Mouse (Mus musculus) bone marrow macrophage, adult 2 months (primary cell): Measurements from ENCODE around the gene Cacnb1. TPM values are rescaled to one million over a fixed set of nuclear protein-coding genes. Genes with fewer than 3 reads are reported as not detected.
A peak's percentile ranks its signal among the peaks of the same experiment; 100 is the strongest.

Experiments used
- H3K27ac ChIP-seq: 2 replicates; pipeline ENCODE4 v1.5.1; 2012; ENCODE audit warnings: low read depth, low read length; ENCODE audit not compliant: insufficient read depth
- H3K4me1 ChIP-seq: 2 replicates; pipeline ENCODE4 v1.6.1; 2012; ENCODE audit warnings: low read length; ENCODE audit not compliant: control insufficient read depth, insufficient read depth
- H3K4me3 ChIP-seq: 2 replicates; pipeline ENCODE4 v1.5.1; 2012; ENCODE audit warnings: mild to moderate bottlenecking, low read length, moderate library complexity; ENCODE audit not compliant: insufficient read depth
- CTCF ChIP-seq: IDR thresholded peaks from 2 replicates; pipeline ENCODE4 v1.5.1; 2012; ENCODE audit warnings: low read depth, mild to moderate bottlenecking, low read length, moderate library complexity
- POLR2A ChIP-seq: IDR thresholded peaks from 2 replicates; pipeline ENCODE4 v1.6.1; 2012; ENCODE audit warnings: mild to moderate bottlenecking, low read depth, low read length, borderline replicate concordance
- polyA plus RNA-seq: library from polyadenylated mRNA; stranded (reverse); fragments of >200 nt; gene quantifications from 2 replicates; pipeline ENCODE4 v1.2.4, GENCODE M21; 2012; ENCODE audit not compliant: missing spikeins, insufficient read depth, insufficient read length

Cacnb1 gene
- polyA plus RNA-seq, 1 experiment = 9.7 TPM

DNA sequence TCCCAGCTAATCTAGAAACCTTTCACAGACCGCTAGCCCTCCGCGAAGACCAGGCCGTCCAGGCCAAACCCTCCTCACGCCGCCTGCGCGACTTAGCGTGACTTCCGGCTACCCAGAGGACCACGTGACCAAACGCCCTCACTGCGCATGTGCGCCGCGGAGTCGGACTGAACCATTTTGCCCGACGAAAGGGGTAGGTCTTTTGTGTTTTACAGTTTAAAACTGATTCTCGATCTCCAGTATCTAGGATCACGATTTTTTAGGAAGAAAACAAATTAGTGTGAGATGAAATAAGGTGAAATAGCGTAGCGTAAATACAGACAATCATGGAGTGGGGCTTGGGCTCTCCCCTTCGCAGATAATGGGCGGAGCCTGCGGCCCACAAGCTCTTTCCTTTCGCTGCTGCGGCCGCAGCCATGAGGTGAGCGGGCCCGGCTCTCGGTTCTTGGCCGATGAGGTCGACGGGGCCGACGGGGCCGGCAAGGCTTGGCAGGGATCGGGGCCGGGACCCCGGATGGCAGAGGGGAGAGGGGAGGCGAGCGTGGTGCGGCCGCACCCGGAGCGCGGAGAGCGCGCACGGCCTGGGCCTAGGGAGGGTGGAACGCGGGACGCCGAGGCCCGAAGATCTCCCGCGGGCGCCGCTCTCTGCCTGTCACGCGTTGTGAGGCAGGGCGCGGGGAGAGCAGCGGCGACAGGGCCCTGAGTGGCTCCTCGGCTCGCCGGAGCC is 3.9 kb upstream of the Cacnb1 start, which contains the start of gene Rpl19:
Gene Rpl19 (plus strand): TSS at position 141 of the 727 bp plus-strand sequence.
- no peak for TF ChIP-seq CTCF
- no peak; the same call in 1 of the 2 replicates for TF ChIP-seq POLR2A
- H3K4me3 ChIP-seq = peak within 1 kb of the TSS; percentile 94
- peaks cover 27% of the 10 kb centered on the region for H3K4me1 ChIP-seq
- peak within 1 kb of the TSS; percentile 90 for H3K27ac ChIP-seq

DNA sequence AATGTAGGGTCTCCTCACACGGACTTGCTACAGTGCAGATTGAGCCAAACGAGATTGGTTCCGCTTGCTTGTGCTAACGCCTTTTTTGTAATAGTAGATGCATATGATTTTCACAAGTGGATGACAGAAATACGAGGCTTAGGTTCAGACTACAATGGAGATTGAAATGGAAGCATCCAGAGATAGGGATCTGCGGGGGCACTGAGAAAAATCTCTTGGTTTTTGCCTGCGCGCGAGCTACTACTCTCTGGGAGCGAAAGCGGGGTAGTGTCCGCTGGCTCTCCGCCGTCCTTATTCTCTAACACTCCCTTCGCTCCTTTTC is 3.4 kb upstream of the Cacnb1 start:
- TF ChIP-seq POLR2A (peak; percentile 57; the same call in 1 of the 2 replicates), CTCF (no peak)
- Histone ChIP-seq H3K27ac (peak overlapping the region; percentile 90), H3K4me3 (peak overlapping the region; percentile 94), H3K4me1 (peaks cover 32% of the 10 kb centered on the region)

DNA sequence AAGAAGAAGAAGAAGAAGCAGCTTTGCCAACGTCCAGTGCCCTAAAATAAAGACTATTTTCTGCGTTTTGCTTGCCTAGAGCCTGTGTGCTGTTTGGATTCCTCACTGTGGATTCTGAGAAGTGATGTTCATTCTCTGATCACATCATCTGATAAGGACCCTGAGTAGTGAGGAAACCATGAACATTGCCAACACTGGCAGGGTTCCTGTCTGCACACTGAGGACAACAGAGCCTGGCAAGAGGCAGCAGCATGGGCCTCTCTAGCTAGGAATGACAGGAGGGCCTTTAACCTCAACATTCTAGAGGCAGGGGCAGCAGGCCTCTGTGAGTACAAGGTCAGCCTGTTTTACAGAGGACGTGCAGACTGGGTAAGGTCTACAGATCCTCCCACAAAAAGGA is 1.7 kb upstream of the Cacnb1 start:
- no peak overlapping the region for H3K4me3 ChIP-seq
- TF ChIP-seq POLR2A = no peak
- TF ChIP-seq CTCF = no peak
- peak overlapping the region; percentile 46 for H3K27ac ChIP-seq
- peaks cover 35% of the 10 kb centered on the region for H3K4me1 ChIP-seq

DNA sequence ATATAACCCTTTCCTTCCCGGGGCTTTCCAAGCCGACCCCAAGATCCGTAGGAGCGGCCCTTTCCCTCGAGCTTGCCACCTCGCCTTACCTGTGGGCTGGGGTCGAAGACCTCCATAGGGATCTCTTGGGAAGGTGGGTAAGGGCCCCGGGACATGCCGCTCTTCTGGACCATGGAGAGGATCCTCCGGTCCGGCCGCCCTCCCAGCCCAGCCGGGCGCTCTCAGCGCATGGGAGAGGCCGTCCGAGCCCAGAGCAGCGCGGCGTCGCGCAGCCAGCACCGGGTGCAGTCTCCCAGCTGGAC is 630 bp downstream of the Cacnb1 start:
- peak overlapping the region; percentile 84 for H3K4me3 ChIP-seq
- H3K4me1 ChIP-seq = peaks cover 34% of the 10 kb centered on the region
- TF ChIP-seq POLR2A (no peak), CTCF (no peak)
- peak overlapping the region; percentile 51; the same call in 1 of the 2 replicates for H3K27ac ChIP-seq

DNA sequence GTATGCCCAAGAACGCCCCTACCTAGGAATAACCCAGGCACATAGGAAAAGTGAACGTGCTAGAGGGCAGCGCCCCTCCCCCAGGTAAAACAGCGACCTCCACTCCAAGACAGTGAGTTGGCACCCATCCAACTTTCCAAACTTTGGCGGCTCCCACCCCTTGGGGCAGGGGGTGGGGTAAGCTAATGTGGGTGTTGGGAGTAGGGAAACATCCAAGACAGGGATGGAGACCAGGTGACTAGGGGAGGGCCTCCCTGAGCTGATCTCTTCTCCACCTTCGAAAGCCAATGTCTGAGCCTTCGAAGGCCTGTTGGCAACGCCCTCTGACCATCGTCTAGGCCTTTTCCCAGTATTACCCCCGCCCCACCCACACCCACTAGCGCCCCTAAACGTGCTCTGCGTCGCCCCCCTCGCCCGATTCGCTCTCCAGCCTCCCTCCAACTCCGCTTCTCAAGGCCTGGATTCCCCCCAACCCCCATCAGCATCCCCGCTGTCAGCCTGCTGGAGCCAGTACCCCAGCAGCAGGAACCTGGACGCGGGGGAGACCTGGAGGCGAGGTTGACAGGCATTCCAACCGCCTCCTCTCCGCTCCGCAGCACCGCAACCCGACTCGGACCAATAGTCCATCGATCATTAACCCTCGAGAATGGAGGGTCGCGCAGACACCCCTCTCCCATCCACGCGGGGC is 1.1 kb downstream of the Cacnb1 start:
- peaks cover 34% of the 10 kb centered on the region for H3K4me1 ChIP-seq
- no peak for TF ChIP-seq CTCF
- no peak for TF ChIP-seq POLR2A
- no peak overlapping the region; the same call in 1 of the 2 replicates for H3K27ac ChIP-seq
- H3K4me3 ChIP-seq = peak overlapping the region; percentile 84

DNA sequence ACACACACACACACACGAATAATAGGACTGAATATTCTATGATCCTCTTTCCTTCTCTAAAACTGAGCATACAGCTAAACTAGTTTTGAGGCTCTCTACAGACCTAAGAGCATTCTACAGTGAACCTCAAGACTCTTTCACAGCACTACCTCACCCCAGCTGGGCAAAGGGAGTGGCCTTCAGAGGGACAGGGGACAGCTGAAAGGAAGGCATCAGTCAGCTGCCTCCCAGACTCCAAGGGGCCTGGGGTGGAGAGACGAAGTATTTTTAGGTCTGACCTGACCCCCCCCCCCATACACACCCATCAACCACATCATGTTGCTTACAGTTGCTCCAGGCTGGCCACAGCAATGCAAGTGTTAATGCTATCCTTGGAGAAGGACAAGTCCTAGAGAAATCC is 1.7 kb downstream of the Cacnb1 start:
- H3K27ac ChIP-seq = no peak overlapping the region
- no peak overlapping the region for H3K4me3 ChIP-seq
- TF ChIP-seq POLR2A (no peak), CTCF (no peak)
- H3K4me1 ChIP-seq = peaks cover 34% of the 10 kb centered on the region

DNA sequence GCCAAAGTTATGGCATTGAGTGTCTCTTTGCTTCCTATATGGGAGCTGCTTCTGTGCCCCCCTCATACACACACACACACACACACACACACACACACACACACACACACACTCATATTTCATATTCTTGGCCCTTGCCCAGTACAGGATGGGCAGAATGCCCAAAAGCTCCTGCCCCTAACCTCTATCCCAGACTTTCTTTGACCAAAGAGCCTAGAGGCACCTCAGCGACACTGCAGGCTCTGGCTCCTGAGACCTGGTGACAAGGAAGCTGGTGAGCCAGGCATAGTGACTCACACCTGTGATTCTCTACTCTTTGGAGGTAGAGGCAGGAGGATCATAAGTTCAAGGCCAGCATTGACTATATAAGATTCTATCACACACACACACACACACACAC is 2.1 kb downstream of the Cacnb1 start:
- TF ChIP-seq CTCF = no peak
- TF ChIP-seq POLR2A = no peak
- Histone ChIP-seq H3K27ac (no peak overlapping the region), H3K4me1 (peaks cover 30% of the 10 kb centered on the region), H3K4me3 (no peak overlapping the region)

DNA sequence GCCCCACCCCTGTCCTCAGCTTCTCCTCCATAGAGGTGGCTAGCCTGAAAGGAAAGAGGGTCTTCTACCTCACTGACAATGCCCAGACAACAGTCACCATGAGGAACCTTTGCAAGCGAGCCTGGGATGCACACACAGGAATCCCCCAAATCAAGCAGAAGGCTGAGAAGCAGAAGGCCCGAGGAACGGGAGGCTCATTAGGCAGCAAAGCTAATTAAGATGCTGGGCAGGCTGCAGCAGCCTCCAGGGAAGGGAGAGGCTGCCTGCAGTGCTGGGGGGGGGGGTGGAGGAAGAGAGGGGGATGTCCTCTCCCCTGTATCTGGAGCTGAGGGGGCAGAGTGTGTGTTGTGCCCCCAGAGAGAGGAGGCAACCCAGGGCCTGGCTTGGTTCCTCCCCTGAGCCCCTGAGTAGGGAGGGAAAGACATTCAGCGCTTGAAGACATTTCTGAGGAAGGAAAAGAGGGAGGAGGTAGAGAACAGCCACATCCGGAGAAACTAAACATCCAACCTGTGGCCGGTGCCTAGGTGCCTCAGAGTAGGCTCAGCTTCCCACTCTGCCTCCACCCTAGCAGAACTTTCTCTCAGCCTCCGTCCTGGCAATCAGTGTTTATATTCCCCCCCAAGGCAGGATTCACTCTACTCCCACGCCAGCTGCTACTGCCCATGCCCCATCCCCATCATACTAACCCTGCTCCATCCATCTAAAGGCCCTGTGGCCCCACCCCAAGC is 2.8 kb downstream of the Cacnb1 start:
- no peak overlapping the region for H3K27ac ChIP-seq
- H3K4me3 ChIP-seq = no peak overlapping the region
- no peak for TF ChIP-seq CTCF
- no peak for TF ChIP-seq POLR2A
- H3K4me1 ChIP-seq = peaks cover 28% of the 10 kb centered on the region

DNA sequence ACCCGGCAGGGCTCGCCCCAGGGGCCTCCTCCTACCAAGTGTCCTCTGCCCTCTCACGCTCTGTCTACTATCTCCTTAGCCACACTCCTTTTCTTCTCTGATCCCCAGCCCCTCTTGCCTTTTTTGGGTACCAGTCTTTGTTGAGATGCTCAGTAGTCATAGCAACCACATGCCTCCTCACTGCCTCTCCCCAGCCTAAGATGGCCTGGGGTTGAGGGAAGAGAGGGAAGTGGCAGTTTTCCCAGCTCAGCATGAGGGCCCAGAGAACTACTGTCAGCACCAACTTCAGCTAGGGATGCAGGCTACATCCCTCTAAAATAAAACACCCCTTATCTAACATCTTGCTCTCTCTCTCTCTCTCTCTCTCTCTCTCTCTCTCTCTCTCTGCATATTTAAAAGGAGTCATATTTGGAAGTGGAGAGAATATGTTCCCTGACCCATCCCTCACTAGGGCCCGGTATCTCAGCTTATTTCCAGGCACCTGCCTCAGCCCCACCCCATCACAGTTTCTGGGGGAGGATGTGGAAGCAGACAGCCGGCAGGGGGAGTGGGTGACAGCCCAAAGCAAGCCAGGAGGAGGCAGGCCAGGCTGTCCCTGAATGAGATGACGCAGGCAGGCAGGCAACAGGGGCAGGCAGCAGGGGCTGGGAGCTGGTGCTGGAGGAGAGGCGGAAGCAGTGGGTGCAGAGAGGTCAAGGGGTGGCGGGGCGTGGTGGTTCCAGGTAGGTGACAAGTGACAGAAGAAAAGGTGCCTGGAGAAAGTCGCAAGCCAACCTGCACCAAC is 3.8 kb downstream of the Cacnb1 start:
- TF ChIP-seq CTCF = no peak
- TF ChIP-seq POLR2A = no peak
- H3K4me1 ChIP-seq = peaks cover 22% of the 10 kb centered on the region
- H3K27ac ChIP-seq = no peak overlapping the region
- no peak overlapping the region for H3K4me3 ChIP-seq
